23 mouse cellular contexts compared by ENCODE assay signal in genomic region chr13:41872686-41873085, GRCm38 (mm10). TPM values are rescaled to one million over a fixed set of nuclear protein-coding genes. Genes with fewer than 3 reads are reported as not detected.
DNase-seq lines count a peak whose midpoint lies in the region; ATAC-seq and TF ChIP-seq lines count a peak whose summit lies in the region.
"Had no signal": no experiment of that assay in that cellular context is flagged by ENCODE, and none has a peak within 500 bp of the region (broad histone marks: within the 10 kb centered on the region; RNA-seq: fewer than 3 reads in every experiment).

No protein-coding gene starts in this region.

- no peak for TF ChIP-seq EP300 in lung, postnatal 0 days (IDR thresholded peaks at IDR 0.05)

- peaks cover 16% of the 10 kb centered on the region for H3K4me1 ChIP-seq in kidney, embryonic 16.5 days (ENCODE audit: insufficient read depth, low read length)
- peaks cover 4% of the 10 kb centered on the region; the same call in 1 of the 2 replicates for H3K4me1 ChIP-seq in lung, postnatal 0 days (ENCODE audit: insufficient read depth, low read depth, low read length)
- H3K4me1 ChIP-seq: hindbrain, embryonic 15.5 days; liver, embryonic 15.5 days had no signal

- H3K4me2 ChIP-seq in kidney, embryonic 16.5 days (replicated peaks; ENCODE audit: low read depth, low read length), result peak overlapping the region; percentile 27
- peak overlapping the region; percentile 27; the same call in 1 of the 2 replicates for H3K4me2 ChIP-seq in lung, postnatal 0 days (replicated peaks; ENCODE audit: low read depth, low read length)
- H3K4me2 ChIP-seq: hindbrain, embryonic 15.5 days; liver, embryonic 15.5 days; midbrain, embryonic 11.5 days had no signal

- no peak overlapping the region for H3K9ac ChIP-seq in kidney, embryonic 16.5 days (replicated peaks; ENCODE audit: low read length)
- H3K9ac ChIP-seq in lung, postnatal 0 days (replicated peaks; ENCODE audit: low read depth), result no peak overlapping the region
- H3K9ac ChIP-seq: hindbrain, embryonic 15.5 days; liver, embryonic 15.5 days had no signal

- no peaks in the 10 kb centered on the region for H3K27me3 ChIP-seq in kidney, embryonic 16.5 days (ENCODE audit: insufficient read depth, low read length)
- no peaks in the 10 kb centered on the region for H3K27me3 ChIP-seq in lung, postnatal 0 days (replicated peaks; ENCODE audit: insufficient read depth, low read length)
- H3K27me3 ChIP-seq: hindbrain, embryonic 15.5 days; liver, embryonic 15.5 days had no signal

- peak; percentile 46 for DNase-seq in heart, adult 11 months
- no peak for DNase-seq in heart, adult 18-20 months
- no peak for DNase-seq in kidney, adult 18-20 months
- DNase-seq in lung, postnatal 0 days (ENCODE audit: low spot score), result no peak
- DNase-seq in lung, postnatal 36 days, result no peak
- no peak for DNase-seq in thymus, postnatal 0 days (ENCODE audit: low spot score)
- DNase-seq: adrenal gland, postnatal 25 days; cerebellum, adult 9-10 months; gastrocnemius, postnatal 10 days; heart, adult 2 months; kidney, adult 11 months; layer of hippocampus, adult 9-11 months; liver; thymus, postnatal 14 days had no signal

- no peak overlapping the region for H3K27ac ChIP-seq in kidney, embryonic 16.5 days (ENCODE audit: low read length)
- H3K27ac ChIP-seq in lung, postnatal 0 days (ENCODE audit: low read length), result no peak overlapping the region
- H3K27ac ChIP-seq: heart, adult 2 months; hindbrain, embryonic 15.5 days; liver, embryonic 15.5 days had no signal

- no peak for TF ChIP-seq CTCF in lung, postnatal 0 days (IDR thresholded peaks at IDR 0.05)

- no peak overlapping the region for H3K4me3 ChIP-seq in kidney, embryonic 16.5 days (ENCODE audit: low read length)
- no peak overlapping the region for H3K4me3 ChIP-seq in lung, postnatal 0 days (ENCODE audit: low read depth, low read length)
- H3K4me3 ChIP-seq: heart, adult 2 months; hindbrain, embryonic 15.5 days; liver, embryonic 15.5 days had no signal

- no peaks in the 10 kb centered on the region for H3K36me3 ChIP-seq in kidney, embryonic 16.5 days (ENCODE audit: insufficient read depth, low read length)
- H3K36me3 ChIP-seq in lung, postnatal 0 days (ENCODE audit: insufficient read depth, low read length), result no peaks in the 10 kb centered on the region
- H3K36me3 ChIP-seq: hindbrain, embryonic 15.5 days; liver, embryonic 15.5 days had no signal

- H3K9me3 ChIP-seq in kidney, embryonic 16.5 days (ENCODE audit: low read length), result no peaks in the 10 kb centered on the region
- H3K9me3 ChIP-seq in lung, postnatal 0 days (ENCODE audit: low read length), result no peaks in the 10 kb centered on the region
- H3K9me3 ChIP-seq: hindbrain, embryonic 15.5 days; liver, embryonic 15.5 days had no signal

- WGBS in kidney, embryonic 16.5 days, result 51% methylated on average over 7 of the region's 7 CpGs
- WGBS in lung, postnatal 0 days, result 57% methylated on average over 7 of the region's 7 CpGs

- ATAC-seq in kidney, embryonic 16.5 days (ENCODE audit: low FRiP score, low TSS enrichment), result 0 out of 2 replicates have a peak, but pooled peaks have one; percentile 39
- no peak for ATAC-seq in lung, postnatal 0 days

RNA-seq across cellular contexts. Expression of gene Adtrp, which starts 25.2 kb away (rescaled TPM):
- total RNA-seq in heart, adult 18-20 months (2021), result 1 to 10 TPM in 1 of 2 experiments, under 1 TPM in 1; 0.87 to 6.5 TPM
- 0.45 and 0.78 TPM in 2 replicates for polyA plus RNA-seq in kidney, embryonic 16.5 days (2015; fragmentation: Nextera tagmentation; extraction: Ambion mirVana)
- polyA plus RNA-seq in lung, postnatal 0 days (2015; fragmentation: Nextera tagmentation; extraction: Ambion mirVana), result 0.43 and 0.61 TPM in 2 replicates
- polyA plus RNA-seq in thymus, postnatal 0 days (2015; fragmentation: Nextera tagmentation; extraction: Ambion mirVana), result 0.37 and 0.64 TPM in 2 replicates
- total RNA-seq: gastrocnemius, postnatal 10 days; hematopoietic stem cell, adult 5-6 weeks; left cerebral cortex, adult 18-20 months; midbrain, postnatal 0 days had no signal
- polyA plus RNA-seq: forebrain, embryonic 11.5 days; heart, embryonic 14.5 days; midbrain, embryonic 11.5 days; midbrain, postnatal 0 days had no signal
